Mouse (Mus musculus): ENCODE measurements at regions not wholly inside any gene's neighbourhood (a gene's known extent, or its start where the extent isn't known, plus 50 kb on each side); places are given as distances from the start of the nearest gene placed in this dataset.

DNA sequence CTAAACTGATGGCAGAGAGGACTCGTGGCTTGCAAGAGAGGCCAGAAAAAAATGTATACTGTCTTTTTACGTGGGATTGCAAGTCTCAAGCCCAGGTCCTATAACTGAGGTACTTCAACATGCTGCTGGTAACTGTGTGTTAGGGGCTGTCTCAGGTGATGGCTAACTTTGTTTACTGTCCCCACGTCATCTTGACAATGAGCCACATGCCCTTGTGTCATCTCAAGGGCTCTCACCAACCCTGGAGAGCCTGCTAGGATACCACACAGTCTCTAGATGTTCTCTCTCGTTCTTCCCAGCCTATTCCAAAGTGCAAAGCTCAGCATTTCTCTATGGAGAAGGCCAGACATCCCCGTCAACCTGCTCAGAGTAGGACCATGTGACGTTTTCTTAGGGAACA lies 340.6 kb upstream of the Tbx3 start:
- no peak overlapping the region for H3K4me2 ChIP-seq (ENCODE audit: low read depth)
- H3K79me2 ChIP-seq (ENCODE audit: control insufficient read depth, insufficient read depth), result no peaks in the 10 kb centered on the region
- H3K36me3 ChIP-seq (ENCODE audit: control insufficient read depth, insufficient read depth), result no peaks in the 10 kb centered on the region
- no peaks in the 10 kb centered on the region for H3K27me3 ChIP-seq (ENCODE audit: control insufficient read depth, insufficient read depth, insufficient read length)
- TF ChIP-seq TCF3 (IDR thresholded peaks at IDR 0.05; ENCODE audit: insufficient read length, low read depth), result no peak
- no peak for TF ChIP-seq TCF12 (IDR thresholded peaks at IDR 0.05; ENCODE audit: insufficient read depth, poor library complexity, severe bottlenecking)
- no peak for TF ChIP-seq USF1 (IDR thresholded peaks at IDR 0.05; ENCODE audit: low read depth)
- no peak for TF ChIP-seq E2F4 (IDR thresholded peaks at IDR 0.05; ENCODE audit: insufficient read depth)
- TF ChIP-seq POLR2A (IDR thresholded peaks at IDR 0.05; ENCODE audit: insufficient read length, low read depth), result no peak
- TF ChIP-seq MAX (IDR thresholded peaks at IDR 0.05; ENCODE audit: low read depth), result no peak
- TF ChIP-seq MYOG (IDR thresholded peaks at IDR 0.05; ENCODE audit: control insufficient read depth in 1 of 3, insufficient read depth in 1 of 3, insufficient read length in 2 of 3, low read depth in 2 of 3), result no peak
- TF ChIP-seq POLR2AphosphoS2 (IDR thresholded peaks at IDR 0.05; ENCODE audit: insufficient read length, low read depth), result no peak
- TF ChIP-seq MYOD1 (IDR thresholded peaks at IDR 0.05; ENCODE audit: control insufficient read depth in 1 of 3, insufficient read length in 2 of 3, low read depth in 2 of 3), result no peak
- no peak for TF ChIP-seq CEBPB (IDR thresholded peaks at IDR 0.05; ENCODE audit: insufficient read depth, poor library complexity, severe bottlenecking)
- no peak overlapping the region for H3K4me3 ChIP-seq
- H3ac ChIP-seq (ENCODE audit: control insufficient read depth, insufficient read length), result no peak overlapping the region

DNA sequence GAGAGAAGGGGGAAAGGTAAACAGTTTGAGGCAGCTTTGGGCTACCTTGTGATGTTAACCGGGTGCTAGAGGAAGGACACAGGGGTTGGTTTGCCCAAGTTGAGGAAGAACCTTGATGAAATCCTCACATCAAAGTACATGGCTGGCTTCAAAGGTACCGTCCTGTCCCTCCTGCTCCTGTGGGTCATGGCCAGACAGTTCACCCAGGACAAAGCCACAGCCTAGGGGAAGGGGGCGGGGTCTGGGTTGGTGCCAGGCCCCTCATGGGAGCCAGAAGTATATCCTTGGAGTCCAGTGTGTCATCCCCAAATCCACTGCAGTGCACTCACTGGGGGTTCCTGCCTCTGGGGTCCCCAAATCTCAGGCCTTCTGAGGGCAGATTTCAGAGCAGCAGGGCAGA lies 339.0 kb upstream of the Tbx3 start:
- no peaks in the 10 kb centered on the region for H3K27me3 ChIP-seq (ENCODE audit: control insufficient read depth, insufficient read depth, insufficient read length)
- H3K36me3 ChIP-seq (ENCODE audit: control insufficient read depth, insufficient read depth), result no peaks in the 10 kb centered on the region
- H3ac ChIP-seq (ENCODE audit: control insufficient read depth, insufficient read length), result no peak overlapping the region
- H3K4me2 ChIP-seq (ENCODE audit: low read depth), result no peak overlapping the region
- H3K79me2 ChIP-seq (ENCODE audit: control insufficient read depth, insufficient read depth), result no peaks in the 10 kb centered on the region
- H3K4me3 ChIP-seq, result no peak overlapping the region
- TF ChIP-seq CEBPB (IDR thresholded peaks at IDR 0.05; ENCODE audit: insufficient read depth, poor library complexity, severe bottlenecking), result no peak
- TF ChIP-seq USF1 (IDR thresholded peaks at IDR 0.05; ENCODE audit: low read depth), result no peak
- TF ChIP-seq MYOG (IDR thresholded peaks at IDR 0.05; ENCODE audit: control insufficient read depth in 1 of 3, insufficient read depth in 1 of 3, insufficient read length in 2 of 3, low read depth in 2 of 3), result no peak
- no peak for TF ChIP-seq TCF3 (IDR thresholded peaks at IDR 0.05; ENCODE audit: insufficient read length, low read depth)
- TF ChIP-seq POLR2AphosphoS2 (IDR thresholded peaks at IDR 0.05; ENCODE audit: insufficient read length, low read depth), result no peak
- TF ChIP-seq TCF12 (IDR thresholded peaks at IDR 0.05; ENCODE audit: insufficient read depth, poor library complexity, severe bottlenecking), result no peak
- no peak for TF ChIP-seq SRF (IDR thresholded peaks at IDR 0.05; ENCODE audit: control insufficient read depth, insufficient read length, low read depth)
- TF ChIP-seq MAX (IDR thresholded peaks at IDR 0.05; ENCODE audit: low read depth), result no peak
- TF ChIP-seq E2F4 (IDR thresholded peaks at IDR 0.05; ENCODE audit: insufficient read depth), result no peak
- no peak for TF ChIP-seq REST (IDR thresholded peaks at IDR 0.05; ENCODE audit: insufficient read depth, insufficient read length)
- TF ChIP-seq POLR2A (IDR thresholded peaks at IDR 0.05; ENCODE audit: insufficient read length, low read depth), result no peak
- no peak for TF ChIP-seq MYOD1 (IDR thresholded peaks at IDR 0.05; ENCODE audit: control insufficient read depth in 1 of 3, insufficient read length in 2 of 3, low read depth in 2 of 3)

DNA sequence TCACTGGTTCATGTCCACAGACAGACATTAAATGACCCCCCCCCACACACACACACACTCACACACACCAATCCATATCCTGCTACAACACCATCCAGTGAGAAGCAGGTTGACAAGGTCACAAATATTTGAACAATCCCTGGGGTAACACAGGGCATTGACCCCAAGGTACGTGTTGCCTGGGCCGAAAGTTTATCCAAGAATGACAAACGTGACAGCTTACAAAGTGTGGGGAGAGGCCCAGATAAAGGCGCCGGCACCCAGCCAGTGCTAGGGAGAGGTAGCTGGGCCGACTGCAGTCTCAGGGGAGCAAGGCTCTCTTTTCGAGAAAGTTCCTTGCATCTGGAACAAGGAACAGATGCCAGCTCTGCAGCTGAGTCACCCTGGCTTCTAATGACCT lies 337.8 kb upstream of the Tbx3 start:
- no peak overlapping the region for H3K4me2 ChIP-seq (ENCODE audit: low read depth)
- no peak for TF ChIP-seq USF1 (IDR thresholded peaks at IDR 0.05; ENCODE audit: low read depth)
- no peaks in the 10 kb centered on the region for H3K27me3 ChIP-seq (ENCODE audit: control insufficient read depth, insufficient read depth, insufficient read length)
- H3K79me2 ChIP-seq (ENCODE audit: control insufficient read depth, insufficient read depth), result no peaks in the 10 kb centered on the region
- H3ac ChIP-seq (ENCODE audit: control insufficient read depth, insufficient read length), result no peak overlapping the region
- no peak overlapping the region for H3K4me3 ChIP-seq
- no peaks in the 10 kb centered on the region for H3K36me3 ChIP-seq (ENCODE audit: control insufficient read depth, insufficient read depth)

DNA sequence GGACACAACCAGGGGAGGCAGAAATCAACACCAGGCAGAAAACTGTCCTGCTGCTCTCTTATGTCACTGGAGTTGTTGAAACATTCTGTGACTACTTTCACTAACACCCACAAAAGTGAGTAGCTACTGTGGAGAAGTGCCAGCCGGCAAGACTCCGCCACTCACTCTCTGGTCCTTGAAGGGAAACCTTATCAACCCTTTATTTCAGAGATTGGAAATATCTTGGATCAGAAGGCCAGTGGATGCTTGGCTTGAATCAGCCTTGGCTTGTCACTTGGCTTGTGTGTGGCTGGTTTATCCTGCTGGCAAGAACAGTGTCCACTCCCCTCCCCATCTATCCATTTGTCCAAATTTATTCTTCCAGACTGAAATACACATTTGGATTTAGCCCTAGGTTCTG lies 335.3 kb upstream of the Tbx3 start:
- Histone ChIP-seq H3K27me3 (ENCODE audit: control insufficient read depth, insufficient read depth, insufficient read length) (no peaks in the 10 kb centered on the region), H3K36me3 (ENCODE audit: control insufficient read depth, insufficient read depth) (no peaks in the 10 kb centered on the region), H3K4me3 (no peak overlapping the region), H3ac (ENCODE audit: control insufficient read depth, insufficient read length) (no peak overlapping the region), H3K4me2 (ENCODE audit: low read depth) (no peak overlapping the region), H3K79me2 (ENCODE audit: control insufficient read depth, insufficient read depth) (no peaks in the 10 kb centered on the region)
- TF ChIP-seq SRF (IDR thresholded peaks at IDR 0.05; ENCODE audit: control insufficient read depth, insufficient read length, low read depth), result no peak
- no peak for TF ChIP-seq MYOG (IDR thresholded peaks at IDR 0.05; ENCODE audit: control insufficient read depth in 1 of 3, insufficient read depth in 1 of 3, insufficient read length in 2 of 3, low read depth in 2 of 3)
- no peak for TF ChIP-seq REST (IDR thresholded peaks at IDR 0.05; ENCODE audit: insufficient read depth, insufficient read length)
- no peak for TF ChIP-seq CEBPB (IDR thresholded peaks at IDR 0.05; ENCODE audit: insufficient read depth, poor library complexity, severe bottlenecking)
- no peak for TF ChIP-seq MAX (IDR thresholded peaks at IDR 0.05; ENCODE audit: low read depth)
- TF ChIP-seq MYOD1 (IDR thresholded peaks at IDR 0.05; ENCODE audit: control insufficient read depth in 1 of 3, insufficient read length in 2 of 3, low read depth in 2 of 3), result no peak
- no peak for TF ChIP-seq TCF3 (IDR thresholded peaks at IDR 0.05; ENCODE audit: insufficient read length, low read depth)
- TF ChIP-seq POLR2A (IDR thresholded peaks at IDR 0.05; ENCODE audit: insufficient read length, low read depth), result no peak
- no peak for TF ChIP-seq USF1 (IDR thresholded peaks at IDR 0.05; ENCODE audit: low read depth)
- TF ChIP-seq POLR2AphosphoS2 (IDR thresholded peaks at IDR 0.05; ENCODE audit: insufficient read length, low read depth), result no peak
- no peak for TF ChIP-seq E2F4 (IDR thresholded peaks at IDR 0.05; ENCODE audit: insufficient read depth)

DNA sequence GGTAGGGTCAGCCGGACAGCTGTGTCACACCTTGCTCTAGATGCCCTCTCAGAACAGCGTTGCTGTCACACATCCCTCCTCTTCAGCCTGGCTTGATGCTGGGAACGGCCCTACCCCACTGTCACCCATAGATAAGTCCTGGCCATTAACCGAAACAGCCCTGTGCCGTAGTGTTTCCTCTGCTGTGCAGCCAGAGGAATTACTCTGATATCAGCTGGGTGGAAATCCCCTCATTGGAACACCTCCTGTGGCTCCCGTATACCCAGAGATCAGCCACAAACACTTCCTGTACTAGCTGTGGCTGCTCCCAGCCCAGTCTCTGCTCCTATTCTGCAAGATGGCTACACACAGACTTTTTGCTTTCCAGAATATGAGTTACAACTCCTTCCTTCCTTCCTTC lies 334.5 kb upstream of the Tbx3 start:
- H3K4me3 ChIP-seq, result no peak overlapping the region
- no peak overlapping the region for H3K4me2 ChIP-seq (ENCODE audit: low read depth)
- TF ChIP-seq E2F4 (IDR thresholded peaks at IDR 0.05; ENCODE audit: insufficient read depth) (no peak), SRF (IDR thresholded peaks at IDR 0.05; ENCODE audit: control insufficient read depth, insufficient read length, low read depth) (no peak), MYOG (IDR thresholded peaks at IDR 0.05; ENCODE audit: control insufficient read depth in 1 of 3, insufficient read depth in 1 of 3, insufficient read length in 2 of 3, low read depth in 2 of 3) (no peak), CEBPB (IDR thresholded peaks at IDR 0.05; ENCODE audit: insufficient read depth, poor library complexity, severe bottlenecking) (no peak), MYOD1 (IDR thresholded peaks at IDR 0.05; ENCODE audit: control insufficient read depth in 1 of 3, insufficient read length in 2 of 3, low read depth in 2 of 3) (no peak), MAX (IDR thresholded peaks at IDR 0.05; ENCODE audit: low read depth) (no peak), USF1 (IDR thresholded peaks at IDR 0.05; ENCODE audit: low read depth) (no peak), POLR2A (IDR thresholded peaks at IDR 0.05; ENCODE audit: insufficient read length, low read depth) (no peak), REST (IDR thresholded peaks at IDR 0.05; ENCODE audit: insufficient read depth, insufficient read length) (no peak), POLR2AphosphoS2 (IDR thresholded peaks at IDR 0.05; ENCODE audit: insufficient read length, low read depth) (no peak), TCF3 (IDR thresholded peaks at IDR 0.05; ENCODE audit: insufficient read length, low read depth) (no peak), TCF12 (IDR thresholded peaks at IDR 0.05; ENCODE audit: insufficient read depth, poor library complexity, severe bottlenecking) (no peak)
- no peaks in the 10 kb centered on the region for H3K79me2 ChIP-seq (ENCODE audit: control insufficient read depth, insufficient read depth)
- no peaks in the 10 kb centered on the region for H3K36me3 ChIP-seq (ENCODE audit: control insufficient read depth, insufficient read depth)
- no peaks in the 10 kb centered on the region for H3K27me3 ChIP-seq (ENCODE audit: control insufficient read depth, insufficient read depth, insufficient read length)
- H3ac ChIP-seq (ENCODE audit: control insufficient read depth, insufficient read length), result no peak overlapping the region
